Mouse (Mus musculus): Measurements from ENCODE around the gene Tent4a.
"Not testable (repeated sequence)": the region's sequence is repeated elsewhere in the genome, so short reads cannot be mapped to it uniquely, and the experiment has no call there.

Tent4a gene

GRCm38 (mm10) chr13:69534334-69534653 lies at the start of gene Tent4a:
TSS of gene Tent4a (minus strand) at chr13:69534617.
- in situ Hi-C loops (cut with MboI, MseI): no loop called here

DNA sequence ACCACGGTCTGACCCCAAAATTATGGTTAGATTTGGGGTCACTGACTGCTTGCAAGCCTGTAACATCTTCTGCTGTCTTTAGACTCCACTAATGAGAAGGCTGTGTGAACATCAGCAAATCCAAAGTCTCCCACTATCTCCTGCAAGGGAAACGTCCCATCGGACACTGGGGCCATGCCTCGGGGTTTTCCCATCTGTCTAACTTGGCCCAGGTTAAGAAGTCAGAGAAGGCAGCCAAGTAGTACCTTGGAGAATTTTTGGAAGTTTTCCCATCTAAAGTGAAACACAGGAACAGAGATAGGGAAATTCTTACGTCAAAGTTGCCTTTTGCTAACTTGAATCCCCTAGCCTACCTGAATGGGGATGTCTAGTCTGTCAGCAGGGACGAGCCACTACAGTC lies 49.2 kb upstream of the Tent4a start:
- in situ Hi-C loops (cut with MboI, MseI): no loop called here

DNA sequence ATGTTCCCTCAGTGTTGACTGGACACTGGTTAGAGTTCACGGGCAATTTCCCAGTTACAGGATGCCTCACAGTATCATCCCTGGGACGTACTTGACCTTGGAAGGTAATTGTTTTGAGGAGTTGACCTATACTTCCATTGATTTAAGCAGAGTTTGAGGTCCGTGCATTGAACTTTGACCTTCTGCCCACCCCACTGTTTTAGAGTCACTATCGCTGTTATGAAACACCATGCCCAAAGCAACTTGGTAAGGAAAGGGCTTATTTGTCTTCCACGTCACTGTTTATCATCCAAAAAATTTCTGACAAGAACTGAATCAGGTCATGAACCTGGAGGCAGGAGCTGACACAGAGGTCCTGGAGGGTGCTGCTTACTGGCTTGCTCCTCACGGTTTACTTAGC lies 48.0 kb upstream of the Tent4a start:
- in situ Hi-C loops (cut with MboI, MseI): no loop called here

- in situ Hi-C loops (cut with MboI, MseI): no loop called here
These were observed 42.9 kb upstream of the Tent4a start for GRCm38 (mm10) chr13:69577181-69577834.

GRCm38 (mm10) chr13:69576676-69577075 lies 42.3 kb upstream of the Tent4a start:
- in situ Hi-C loops (cut with MboI, MseI): no loop called here

DNA sequence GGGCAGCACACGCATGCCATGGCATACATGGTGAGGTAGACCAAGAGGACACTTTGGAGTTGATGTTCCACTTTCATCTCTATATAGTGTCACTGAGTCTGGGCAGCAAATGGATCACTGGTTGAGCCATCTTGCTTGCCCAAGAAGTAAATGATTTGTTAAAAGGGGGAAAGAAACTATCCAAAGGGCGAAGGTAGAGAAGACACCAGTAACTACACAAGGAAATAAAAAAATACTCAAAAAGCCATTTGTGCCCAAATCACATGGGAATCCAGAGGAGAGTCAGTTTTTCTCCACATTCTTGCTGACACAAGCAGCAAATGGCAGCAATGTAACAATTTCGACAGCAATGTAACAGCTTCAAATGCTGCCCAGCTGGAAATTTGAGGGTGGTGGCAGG lies 38.2 kb upstream of the Tent4a start:
- in situ Hi-C loops (cut with MboI, MseI): no loop called here

- in situ Hi-C loops (cut with MboI, MseI): no loop called here
These were observed 34.8 kb upstream of the Tent4a start for GRCm38 (mm10) chr13:69569201-69569600.

DNA sequence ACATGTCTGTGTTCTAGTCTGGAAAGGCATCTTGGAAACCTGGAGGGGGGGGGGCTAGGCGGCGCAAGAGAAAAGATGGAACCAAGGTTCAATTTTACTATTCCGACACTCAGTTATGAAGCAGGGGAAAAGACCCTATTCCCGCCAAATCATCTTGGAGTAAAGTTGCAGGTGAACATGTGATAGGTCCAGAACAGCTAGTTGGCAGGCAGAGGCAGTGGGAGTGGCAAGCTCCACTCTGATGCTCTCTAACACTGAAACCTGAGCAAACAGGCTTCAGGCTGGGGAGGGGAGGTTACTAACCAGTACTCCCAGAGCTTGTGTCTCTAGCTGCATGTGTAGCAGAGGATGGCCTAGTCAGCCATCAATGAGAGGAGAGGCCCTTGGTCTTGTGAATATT lies 31.0 kb upstream of the Tent4a start:
- in situ Hi-C loops (cut with MboI, MseI): not testable (repeated sequence)

DNA sequence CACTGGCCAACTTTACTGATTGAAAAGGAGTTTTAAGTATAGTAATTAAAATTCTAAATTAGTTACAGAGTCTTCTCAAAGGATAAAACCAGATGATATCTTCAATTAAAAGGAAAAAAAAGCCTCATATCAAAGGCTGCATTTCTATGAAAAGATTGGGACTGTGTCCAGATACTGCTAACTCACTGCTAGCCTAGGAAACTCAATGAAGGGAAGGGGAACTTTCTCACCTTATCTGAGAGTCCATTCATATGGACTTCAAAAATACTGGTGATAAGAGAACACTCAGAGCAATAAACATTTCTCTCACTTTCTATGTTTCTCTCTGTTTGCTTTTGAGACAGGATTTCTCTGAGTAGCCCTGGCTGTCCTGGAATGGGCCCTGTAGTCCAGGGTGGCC lies 30.2 kb upstream of the Tent4a start:
- in situ Hi-C loops (cut with MboI, MseI): no loop called here

GRCm38 (mm10) chr13:69563905-69564304 lies 29.5 kb upstream of the Tent4a start:
- in situ Hi-C loops (cut with MboI, MseI): no loop called here

DNA sequence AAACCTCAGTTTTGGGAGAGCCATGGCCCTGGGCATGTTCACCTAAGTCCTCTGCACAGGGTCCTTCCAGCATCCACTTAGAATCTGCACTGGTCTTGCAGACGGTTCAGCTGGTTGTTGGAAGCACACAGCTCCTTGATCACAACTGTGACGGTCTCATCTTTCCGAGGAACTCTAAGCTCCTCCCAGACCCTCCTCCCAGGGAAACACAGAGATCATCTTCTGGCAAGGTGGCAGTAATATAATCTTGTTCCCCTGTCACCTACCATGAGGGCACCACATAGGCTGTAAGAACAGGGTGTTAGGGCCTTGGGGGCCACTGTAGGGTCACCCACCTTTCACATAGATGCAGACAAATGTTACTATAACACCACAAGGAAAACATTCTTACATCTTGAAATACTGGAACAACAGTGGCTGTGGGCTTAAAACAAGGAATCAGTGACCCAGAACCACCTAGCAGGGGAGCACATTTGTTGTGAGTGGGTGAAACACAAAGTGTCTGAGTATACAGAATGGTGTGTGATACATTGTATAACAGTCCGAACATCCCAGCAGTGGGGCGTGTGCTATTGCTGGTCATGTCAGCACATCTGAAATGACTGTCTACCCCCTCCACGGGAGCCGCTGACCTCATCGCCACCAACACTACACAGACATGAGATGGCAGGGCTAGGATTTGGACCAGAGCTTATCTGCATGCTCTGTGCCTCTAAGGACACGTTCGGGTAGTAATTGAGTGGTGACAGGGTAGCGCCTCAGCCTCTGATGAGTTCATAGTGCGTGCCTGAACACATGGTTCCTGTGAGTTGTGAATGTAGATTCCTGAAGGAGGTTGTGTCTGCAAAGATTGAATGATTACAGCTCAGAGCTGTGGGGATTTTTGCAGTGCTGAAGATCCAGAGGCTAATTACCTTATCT lies 28.5 kb upstream of the Tent4a start:
- in situ Hi-C loops (cut with MboI, MseI): no loop called here

DNA sequence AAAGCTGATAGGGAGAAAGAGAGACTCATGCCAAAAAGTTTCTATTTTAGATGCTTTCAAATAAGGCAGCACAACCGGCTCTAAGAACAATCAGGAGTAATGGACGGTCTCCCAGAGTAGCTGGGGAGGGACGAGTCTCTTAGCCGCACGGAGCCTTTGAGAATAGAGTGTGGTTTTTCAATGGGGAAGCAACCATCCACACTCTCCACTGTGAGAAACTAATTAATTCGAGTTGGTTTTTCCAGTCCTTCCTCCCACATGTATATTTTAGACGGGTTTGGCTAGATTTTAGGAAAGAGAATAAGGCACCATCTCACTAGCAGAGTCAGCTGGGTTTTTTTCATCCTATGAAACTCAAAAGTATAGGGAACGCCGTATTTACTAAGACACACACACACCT lies 27.6 kb upstream of the Tent4a start:
- in situ Hi-C loops (cut with MboI, MseI): no loop called here

DNA sequence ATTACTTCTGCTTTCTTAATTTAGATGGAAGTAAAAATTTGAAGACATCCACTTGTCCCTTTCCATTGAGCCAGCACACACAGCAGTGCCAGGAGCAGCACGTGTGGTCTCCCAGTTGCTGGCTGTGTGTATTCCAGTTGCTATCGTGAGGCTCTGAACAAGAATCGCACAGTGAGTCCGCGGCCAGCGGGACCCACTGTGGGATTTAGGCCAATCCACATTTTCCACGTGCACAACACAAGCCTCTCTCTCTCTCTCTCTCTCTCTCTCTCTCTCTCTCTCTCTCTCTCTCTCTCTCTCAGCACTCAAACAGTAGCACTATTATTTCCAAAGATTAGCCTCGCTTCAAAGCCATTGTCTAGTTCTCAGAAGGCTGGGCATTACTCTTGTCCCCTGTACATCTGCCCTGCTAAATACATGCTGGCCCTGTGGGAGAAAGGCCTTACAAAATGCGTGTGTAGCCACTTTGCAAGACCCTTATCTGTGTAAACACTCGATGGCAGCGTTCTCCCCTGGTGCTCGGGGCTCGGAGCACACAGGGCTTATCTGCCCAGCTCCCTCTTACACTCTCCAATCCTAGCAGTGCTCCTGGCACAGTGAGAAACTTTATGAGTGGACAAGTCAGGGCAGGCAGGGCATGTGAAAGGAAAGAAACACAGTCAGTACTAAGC lies 25.0 kb upstream of the Tent4a start:
- in situ Hi-C loops (cut with MboI, MseI): no loop called here

DNA sequence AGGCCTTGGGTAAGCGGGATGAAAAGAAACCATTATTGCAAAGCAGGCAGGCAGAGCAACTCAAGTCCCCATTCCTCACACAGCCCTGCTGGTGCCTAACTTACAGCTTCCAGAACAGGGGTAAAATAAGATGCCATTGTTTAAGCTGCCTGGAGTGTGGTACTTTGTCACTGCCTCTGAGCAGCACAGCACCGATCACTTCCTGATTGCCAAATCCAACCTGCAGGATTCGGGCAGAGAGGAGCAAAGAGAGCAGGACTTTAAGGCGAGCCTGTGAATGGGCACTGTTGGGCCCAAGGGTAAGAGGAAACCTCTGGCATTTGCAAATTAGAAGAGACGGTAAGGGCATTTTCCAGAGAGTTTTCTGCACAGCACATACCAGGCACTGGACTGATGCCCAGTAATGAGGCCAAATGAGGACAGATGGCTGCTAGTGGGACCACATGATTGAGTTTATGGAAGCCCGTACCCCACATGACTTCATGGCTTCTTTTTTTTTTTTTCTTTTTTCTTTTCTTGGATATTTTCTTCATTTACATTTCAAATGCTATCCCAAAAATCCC lies 23.8 kb upstream of the Tent4a start:
- in situ Hi-C loops (cut with MboI, MseI): no loop called here

GRCm38 (mm10) chr13:69556728-69557127 lies 22.3 kb upstream of the Tent4a start:
- in situ Hi-C loops (cut with MboI, MseI): no loop called here

- in situ Hi-C loops (cut with MboI, MseI): no loop called here
These were observed 21.6 kb upstream of the Tent4a start for GRCm38 (mm10) chr13:69555957-69556482.

DNA sequence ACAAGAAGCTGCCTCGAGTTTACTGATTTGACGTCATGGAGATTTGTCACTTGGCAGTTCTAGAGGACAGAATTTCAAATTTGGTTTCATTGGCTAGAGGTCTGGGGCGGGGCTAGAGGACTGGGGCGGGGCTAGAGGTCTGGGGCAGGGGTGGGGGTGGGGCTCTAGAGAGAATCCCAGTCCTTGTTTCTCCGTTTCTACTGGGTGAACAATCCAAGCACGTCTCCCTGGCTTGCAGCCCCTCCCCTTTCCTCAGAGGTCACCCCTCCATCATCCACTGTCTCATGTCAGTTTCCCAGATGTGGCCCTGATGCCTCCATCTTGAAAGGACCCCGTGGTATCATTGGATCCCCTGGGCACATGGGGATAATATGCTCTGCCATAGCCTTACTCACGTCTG lies 20.6 kb upstream of the Tent4a start:
- in situ Hi-C loops (cut with MboI, MseI): no loop called here

DNA sequence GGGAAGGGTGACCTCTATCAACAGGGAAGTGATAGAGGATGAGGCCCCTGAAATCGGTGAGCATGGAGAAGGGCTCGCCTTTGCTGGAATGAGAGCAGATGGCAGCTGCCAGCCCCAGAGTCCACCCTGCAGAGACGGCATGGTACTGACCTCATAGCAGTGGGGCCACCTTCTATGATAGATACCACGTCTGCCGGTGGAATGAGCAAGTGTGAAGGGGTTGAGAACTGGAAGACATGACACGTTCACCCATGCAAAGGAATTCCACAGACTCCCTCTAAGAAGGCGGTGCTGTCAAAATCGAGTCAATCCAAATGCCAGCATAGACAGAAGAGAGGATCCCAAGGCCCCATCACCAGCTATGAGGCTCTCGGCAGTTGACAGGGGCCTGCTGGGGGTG lies 19.8 kb upstream of the Tent4a start:
- in situ Hi-C loops (cut with MboI, MseI): loop anchor here (5.0 kb wide), 1 partner anchor 33 kb away; no protein-coding TSS in a partner anchor

DNA sequence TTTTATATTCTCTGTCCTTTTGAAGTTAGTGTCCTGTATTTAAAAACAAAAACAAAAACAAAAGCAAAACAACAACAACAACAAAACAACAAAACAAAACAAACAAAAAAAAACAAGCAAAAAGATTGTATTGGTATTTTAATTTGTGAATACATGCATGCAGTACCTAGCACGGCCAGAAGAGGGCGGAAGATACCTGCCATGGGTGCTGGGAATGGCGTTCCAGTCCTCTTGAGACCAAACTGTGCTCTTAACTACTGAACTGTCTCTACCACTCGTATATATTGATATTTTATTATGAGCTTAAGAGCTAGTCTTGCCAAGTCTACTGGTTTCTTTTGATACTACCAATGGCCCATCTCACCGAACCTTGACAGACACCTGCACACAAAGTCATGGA lies 18.6 kb upstream of the Tent4a start:
- in situ Hi-C loops (cut with MboI, MseI): loop anchor here (5.0 kb wide), 1 partner anchor 34 kb away; no protein-coding TSS in a partner anchor

DNA sequence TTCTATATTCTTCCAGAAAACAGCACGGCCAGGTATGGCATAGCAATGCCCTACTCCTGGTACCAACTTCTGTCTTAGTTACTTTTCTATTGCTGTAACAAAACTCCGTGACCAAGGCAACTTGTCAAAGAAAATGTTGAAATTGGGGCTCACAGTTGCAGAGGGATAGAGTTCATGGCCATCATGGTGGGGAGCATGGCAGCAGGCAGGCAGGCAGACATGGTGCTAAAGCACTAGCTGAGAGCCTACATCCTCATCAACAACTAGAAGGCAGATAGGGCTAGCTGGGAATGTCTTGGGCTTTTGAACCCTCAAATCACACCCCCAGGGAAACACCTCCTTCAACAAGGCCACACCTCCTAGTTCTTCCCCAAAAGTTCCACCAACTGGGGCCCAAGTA lies 16.4 kb upstream of the Tent4a start:
- in situ Hi-C loops (cut with MboI, MseI): loop anchor here (5.0 kb wide), 1 partner anchor 36 kb away; no protein-coding TSS in a partner anchor

DNA sequence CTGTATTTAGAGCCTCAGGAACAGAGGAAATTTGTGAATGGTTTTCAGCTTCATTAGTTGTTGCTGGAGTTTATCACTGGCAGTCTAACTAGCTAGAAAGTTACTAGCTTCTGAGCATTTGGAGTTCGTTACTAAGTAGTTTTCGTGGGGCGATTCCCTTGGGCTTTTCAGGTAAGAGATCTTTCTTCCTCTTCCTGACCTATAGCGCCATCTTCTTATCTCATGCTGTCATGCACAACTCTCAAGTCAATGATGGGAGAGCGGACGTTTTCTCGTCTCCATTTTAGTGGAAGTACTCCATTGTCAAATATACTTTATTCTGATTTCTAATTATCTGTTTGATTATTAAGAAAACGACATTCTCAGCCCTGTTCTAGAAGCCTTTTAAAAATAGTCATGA lies 15.6 kb upstream of the Tent4a start:
- in situ Hi-C loops (cut with MboI, MseI): loop anchor here (5.0 kb wide), 2 partner anchors 37 to 102 kb away; no protein-coding TSS in a partner anchor
